Mouse (Mus musculus) lung, adult 2 months (tissue): ENCODE results near the gene Wdr31.

ENCODE experiments used
- CTCF ChIP-seq: fragments of 200-500 bp; IDR thresholded peaks from 2 replicates; pipeline ENCODE4 v1.5.1; 2011; ENCODE audit warnings: mild to moderate bottlenecking, low read length, control low read depth; ENCODE audit not compliant: insufficient read depth
- POLR2A ChIP-seq: fragments of 200-500 bp; IDR thresholded peaks from 2 replicates; pipeline ENCODE4 v1.6.1; 2011; ENCODE audit warnings: low read depth, mild to moderate bottlenecking, control low read depth, low read length, borderline replicate concordance; ENCODE audit errors: extremely low read depth

DNA sequence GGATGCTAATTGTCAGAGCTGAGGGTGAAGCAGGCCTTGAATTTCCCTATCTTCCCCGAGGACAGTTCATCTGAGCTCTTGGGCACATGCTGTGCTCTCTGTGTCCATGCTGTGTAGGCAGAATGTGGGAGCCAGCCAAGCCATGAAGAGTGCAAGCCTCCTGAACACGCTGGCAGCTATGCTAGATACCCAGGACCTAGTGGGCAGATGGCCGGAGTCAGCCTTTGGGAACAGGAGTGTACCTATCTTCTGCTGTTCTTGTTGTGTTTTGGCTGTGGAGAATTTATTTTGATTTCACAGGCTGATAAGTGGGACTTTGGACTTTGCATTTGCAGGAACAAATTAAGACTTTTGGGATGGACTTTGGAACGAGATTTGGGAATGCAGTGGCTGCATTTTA is 30.2 kb downstream of the Wdr31 start:
- TF ChIP-seq CTCF (no peak), POLR2A (no peak)
